Mouse (Mus musculus) liver, embryonic 14.5 days (tissue): ENCODE results near the gene Zc3hav1. TPM values are rescaled to one million over a fixed set of nuclear protein-coding genes. Genes with fewer than 3 reads are reported as not detected.
A peak's percentile ranks its signal among the peaks of the same experiment; 100 is the strongest.
"Not testable (repeated sequence)": the region's sequence is repeated elsewhere in the genome, so short reads cannot be mapped to it uniquely, and the experiment has no call there.

Experiments used
- ATAC-seq: fragments of 200-750 bp; cut with Nextera tagmentation; 2 replicates; pipeline ENCODE4 v1.8.0; 2017; ENCODE audit warnings: moderate number of reproducible peaks, mild to moderate bottlenecking, moderate library complexity; ENCODE audit not compliant: insufficient read depth
- DNase-seq, 3 experiments: peaks; one replicate each; pipeline ENCODE4 v3.0.0-alpha.2; 2012 to 2013; ENCODE audit warnings: low read depth in 3 of 3, low spot score in 3 of 3
- H3K27ac ChIP-seq: fragments of 300-500 bp; sonication (generic); 2 replicates; pipeline ENCODE4 v1.5.1; 2014; ENCODE audit warnings: moderate library complexity, mild to moderate bottlenecking, control low read depth, inconsistent platforms
- H3K27me3 ChIP-seq: fragments of 300-500 bp; sonication (generic); 2 replicates; pipeline ENCODE4 v1.6.1; 2014; ENCODE audit warnings: mild to moderate bottlenecking, low read length, moderate library complexity; ENCODE audit not compliant: control insufficient read depth, insufficient read depth
- H3K36me3 ChIP-seq: fragments of 300-500 bp; sonication (generic); replicated peaks from 2 replicates; pipeline ENCODE4 v1.6.1; 2014; ENCODE audit warnings: low read depth; ENCODE audit not compliant: control insufficient read depth, insufficient read depth
- H3K4me1 ChIP-seq, 2 experiments: fragments of 200-500 bp in 1 of 2; fragments of 300-500 bp in 1 of 2; sonication (generic) in 1 of 2; replicated peaks; 2 replicates each; pipeline ENCODE4 v1.6.1; 2012 to 2014; ENCODE audit warnings: antibody characterized with exemption in 1 of 2, inconsistent platforms in 1 of 2, low read length in 1 of 2; ENCODE audit not compliant: control insufficient read depth in 2 of 2, insufficient read depth in 2 of 2
- H3K4me2 ChIP-seq: fragments of 300-500 bp; sonication (generic); 2 replicates; pipeline ENCODE4 v1.6.1; 2014; ENCODE audit warnings: low read depth, mild to moderate bottlenecking, control low read depth, moderate library complexity
- H3K4me3 ChIP-seq, 2 experiments: fragments of 200-500 bp in 1 of 2; fragments of 300-500 bp in 1 of 2; sonication (generic) in 1 of 2; 2 replicates each; pipeline ENCODE4 v1.5.1; 2012 to 2014; ENCODE audit warnings: low read depth in 2 of 2, low read length in 2 of 2, mild to moderate bottlenecking in 2 of 2, control low read depth in 1 of 2, inconsistent platforms in 1 of 2, moderate library complexity in 1 of 2; ENCODE audit not compliant: insufficient read depth in 1 of 2
- H3K9ac ChIP-seq: fragments of 300-500 bp; sonication (generic); replicated peaks from 2 replicates; pipeline ENCODE4 v1.6.1; 2014; ENCODE audit warnings: mild to moderate bottlenecking, control low read depth, moderate library complexity
- H3K9me3 ChIP-seq: fragments of 300-500 bp; sonication (generic); 2 replicates; pipeline ENCODE4 v1.6.1; 2016; ENCODE audit warnings: low read length, mixed read lengths; ENCODE audit not compliant: control insufficient read depth
- CTCF ChIP-seq: IDR thresholded peaks from 2 replicates; pipeline ENCODE4 v1.5.1; 2016; ENCODE audit warnings: antibody characterized with exemption, low read depth, control low read depth
- EP300 ChIP-seq: IDR thresholded peaks from 2 replicates; pipeline ENCODE4 v1.6.1; 2016; ENCODE audit warnings: antibody characterized with exemption, low read depth
- WGBS: fragments of 180-500 bp; shearing (Covaris S2); extraction: QIAGEN DNeasy Blood & Tissue Kit; methylation state at CpG from one replicate; pipeline ENCODE4 v1.1.7; 2014; ENCODE audit not compliant: insufficient replicate concordance; 5-methylcytosine and 5-hydroxymethylcytosine counted together
- polyA plus RNA-seq, 2 experiments: library from polyadenylated mRNA; depleted of rRNA in 1 of 2; stranded (reverse) in 1 of 2; unstranded in 1 of 2; fragments of >200 nt; fragmentation: Nextera tagmentation in 1 of 2; extraction: Ambion mirVana in 1 of 2; gene quantifications; 2 replicates each; pipeline versions ENCODE4 v1.2.1 to v1.2.3; 2012 to 2014

Zc3hav1 gene
- polyA plus RNA-seq, 2 experiments, result 17.0 to 23.0 TPM

GRCm38 (mm10) chr6:38359736-38360499 is 5.5 kb upstream of the Zc3hav1 start:
- WGBS, result 34% methylated on average over 12 of the region's 12 CpGs
- Histone ChIP-seq H3K4me1 (peaks cover 43 to 44% of the 10 kb centered on the region in 2 experiments), H3K36me3 (no peaks in the 10 kb centered on the region), H3K4me3 (no peak overlapping the region), H3K9ac (no peak overlapping the region), H3K27me3 (no peaks in the 10 kb centered on the region), H3K9me3 (no peaks in the 10 kb centered on the region), H3K27ac (peak overlapping the region; percentile 73), H3K4me2 (peak overlapping the region; percentile 35)
- TF ChIP-seq CTCF, result no peak
- TF ChIP-seq EP300, result no peak
- ATAC-seq, result peak; percentile 81
- DNase-seq, result peak; percentile 57 to 74 (median 66)

DNA sequence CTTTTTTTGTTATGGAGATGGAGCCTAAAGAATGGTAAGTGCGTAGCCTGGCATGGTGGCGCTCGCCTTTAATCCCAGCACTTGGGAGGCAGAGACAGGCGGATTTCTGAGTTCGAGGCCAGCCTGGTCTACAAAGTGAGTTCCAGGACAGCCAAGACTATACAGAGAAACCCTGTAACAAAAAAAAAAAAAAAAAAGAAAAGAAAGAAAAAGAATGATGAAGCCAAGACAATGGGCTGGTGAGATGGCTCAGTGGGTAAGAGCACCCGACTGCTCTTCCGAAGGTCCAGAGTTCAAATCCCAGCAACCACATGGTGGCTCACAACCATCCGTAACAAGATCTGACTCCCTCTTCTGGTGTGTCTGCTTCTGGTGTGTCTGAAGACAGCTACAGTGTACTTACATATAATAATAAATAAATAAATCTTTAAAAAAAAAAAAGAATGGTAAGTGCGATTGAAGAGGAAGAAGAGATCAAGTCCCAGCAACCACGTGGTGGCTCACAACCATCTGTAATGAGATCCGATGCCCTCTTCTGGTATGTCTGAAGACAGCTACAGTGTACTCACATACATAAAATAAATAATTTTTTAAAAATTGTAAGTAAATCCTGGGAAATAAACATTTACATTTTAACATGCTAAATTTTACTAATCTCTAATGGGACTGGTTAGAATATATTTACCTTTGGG is 4.8 kb upstream of the Zc3hav1 start:
- WGBS, result 70% methylated on average over 10 of the region's 11 CpGs
- H3K9ac ChIP-seq, DNase-seq, H3K27me3 ChIP-seq, ATAC-seq, H3K4me3 ChIP-seq, H3K4me2 ChIP-seq, H3K36me3 ChIP-seq, H3K9me3 ChIP-seq, H3K27ac ChIP-seq: not testable (repeated sequence)
- peak; percentile 17; the same call in 1 of the 2 replicates for TF ChIP-seq CTCF
- peaks cover 43 to 44% of the 10 kb centered on the region in 2 experiments for H3K4me1 ChIP-seq

- peaks cover 43 to 44% of the 10 kb centered on the region in 2 experiments for H3K4me1 ChIP-seq
- WGBS, result 31% methylated on average over 8 of the region's 8 CpGs
- peak overlapping the region; percentile 53 for H3K27ac ChIP-seq
- no peak overlapping the region; the same call in 1 of the 2 replicates for H3K4me2 ChIP-seq
- H3K9ac ChIP-seq, result no peak overlapping the region
- ATAC-seq (no peak), DNase-seq (no peak)
- no peak overlapping the region for H3K4me3 ChIP-seq
- TF ChIP-seq CTCF (no peak), EP300 (no peak)
- no peaks in the 10 kb centered on the region for H3K36me3 ChIP-seq
- no peaks in the 10 kb centered on the region for H3K27me3 ChIP-seq
- H3K9me3 ChIP-seq, result no peaks in the 10 kb centered on the region
These were observed 4.0 kb upstream of the Zc3hav1 start for GRCm38 (mm10) chr6:38358253-38359027.

- Histone ChIP-seq H3K9me3 (no peaks in the 10 kb centered on the region), H3K4me3 (no peak overlapping the region), H3K27ac (no peak overlapping the region; the same call in 1 of the 2 replicates), H3K4me1 (peaks cover 43 to 44% of the 10 kb centered on the region in 2 experiments), H3K4me2 (no peak overlapping the region), H3K36me3 (0 out of 2 replicates have a peak, but pooled peaks cover under 1% of the 10 kb centered on the region), H3K9ac (no peak overlapping the region), H3K27me3 (no peaks in the 10 kb centered on the region)
- DNase-seq (no peak), ATAC-seq (no peak)
- 47% methylated on average over 5 of the region's 5 CpGs for WGBS
- TF ChIP-seq EP300 (no peak), CTCF (no peak)
These were observed 3.3 kb upstream of the Zc3hav1 start for GRCm38 (mm10) chr6:38357603-38358252.

GRCm38 (mm10) chr6:38356661-38357433 is 2.4 kb upstream of the Zc3hav1 start:
- DNase-seq, result not testable (repeated sequence)
- H3K4me1 ChIP-seq, result peaks cover 43 to 44% of the 10 kb centered on the region in 2 experiments
- WGBS, result 74% methylated on average over 15 of the region's 15 CpGs

More at GRCm38 (mm10) chr6:38356661-38357433, 2.4 kb upstream of the Zc3hav1 start:
- not testable (repeated sequence) for ATAC-seq, H3K4me3 ChIP-seq, H3K9me3 ChIP-seq, H3K27ac ChIP-seq, H3K36me3 ChIP-seq, H3K27me3 ChIP-seq, H3K4me2 ChIP-seq, H3K9ac ChIP-seq
